Mouse (Mus musculus) forebrain, embryonic 16.5 days (tissue): Measurements from ENCODE around the gene Sept9. TPM values are rescaled to one million over a fixed set of nuclear protein-coding genes. Genes with fewer than 3 reads are reported as not detected.

ENCODE experiments used
- ATAC-seq: fragments of 200-750 bp; cut with Nextera tagmentation; 2 replicates; pipeline ENCODE4 v1.8.0; 2017; ENCODE audit warnings: mild to moderate bottlenecking, moderate library complexity
- H3K27ac ChIP-seq: fragments of 300-500 bp; sonication (generic); 2 replicates; pipeline ENCODE4 v1.5.1; 2014; ENCODE audit warnings: low read length, control low read depth
- H3K27me3 ChIP-seq: fragments of 300-500 bp; sonication (generic); replicated peaks from 2 replicates; pipeline ENCODE4 v1.6.1; 2014; ENCODE audit warnings: low read length; ENCODE audit not compliant: control insufficient read depth, insufficient read depth
- H3K36me3 ChIP-seq: fragments of 300-500 bp; sonication (generic); 2 replicates; pipeline ENCODE4 v1.6.1; 2014; ENCODE audit not compliant: control insufficient read depth, insufficient read depth
- H3K4me1 ChIP-seq: fragments of 300-500 bp; sonication (generic); replicated peaks from 2 replicates; pipeline ENCODE4 v1.6.1; 2014; ENCODE audit warnings: low read length; ENCODE audit not compliant: control insufficient read depth, insufficient read depth
- H3K4me2 ChIP-seq: fragments of 300-500 bp; sonication (generic); 2 replicates; pipeline ENCODE4 v1.6.1; 2014; ENCODE audit warnings: mild to moderate bottlenecking, low read length, control low read depth
- H3K4me3 ChIP-seq: fragments of 300-500 bp; sonication (generic); replicated peaks from 2 replicates; pipeline ENCODE4 v1.5.1; 2014; ENCODE audit warnings: mild to moderate bottlenecking, low read length, control low read depth
- H3K9ac ChIP-seq: fragments of 300-500 bp; sonication (generic); replicated peaks from 2 replicates; pipeline ENCODE4 v1.6.1; 2014; ENCODE audit warnings: low read depth, low read length, control low read depth
- H3K9me3 ChIP-seq: fragments of 300-500 bp; sonication (generic); 2 replicates; pipeline ENCODE4 v1.6.1; 2016; ENCODE audit warnings: low read length; ENCODE audit not compliant: control insufficient read depth
- WGBS: fragments of 180-500 bp; shearing (Covaris S2); extraction: QIAGEN DNeasy Blood & Tissue Kit; methylation state at CpG from one replicate; pipeline ENCODE4 v1.1.7; 2014; 5-methylcytosine and 5-hydroxymethylcytosine counted together
- polyA plus RNA-seq: library from polyadenylated mRNA; unstranded; fragments of >200 nt; fragmentation: Nextera tagmentation; extraction: Ambion mirVana; gene quantifications from 2 replicates; pipeline ENCODE4 v1.2.1, GENCODE M21; 2015

The Sept9 gene
- polyA plus RNA-seq, 1 experiment from 2014 or later, result 120 TPM

GRCm38 (mm10) chr11:117264162-117265021 is 64.9 kb downstream of the Sept9 start:
- Histone ChIP-seq H3K9ac (no peak overlapping the region), H3K4me1 (peaks cover 42% of the 10 kb centered on the region), H3K36me3 (no peaks in the 10 kb centered on the region), H3K27me3 (no peaks in the 10 kb centered on the region), H3K27ac (no peak overlapping the region), H3K9me3 (no peaks in the 10 kb centered on the region), H3K4me2 (no peak overlapping the region), H3K4me3 (no peak overlapping the region)
- no peak for ATAC-seq
- WGBS, result 53% methylated on average over 13 of the region's 13 CpGs

- Histone ChIP-seq H3K27me3 (no peaks in the 10 kb centered on the region), H3K4me1 (peaks cover 51% of the 10 kb centered on the region), H3K9me3 (no peaks in the 10 kb centered on the region), H3K4me2 (peak overlapping the region; percentile 83), H3K4me3 (peak overlapping the region; percentile 58), H3K27ac (no peak overlapping the region), H3K36me3 (no peaks in the 10 kb centered on the region), H3K9ac (peak overlapping the region; percentile 72; the same call in 1 of the 2 replicates)
- 7% methylated on average over 18 of the region's 18 CpGs for WGBS
- peak; percentile 21; the same call in 1 of the 2 replicates for ATAC-seq
These were observed 66.0 kb downstream of the Sept9 start for GRCm38 (mm10) chr11:117265270-117265980.

DNA sequence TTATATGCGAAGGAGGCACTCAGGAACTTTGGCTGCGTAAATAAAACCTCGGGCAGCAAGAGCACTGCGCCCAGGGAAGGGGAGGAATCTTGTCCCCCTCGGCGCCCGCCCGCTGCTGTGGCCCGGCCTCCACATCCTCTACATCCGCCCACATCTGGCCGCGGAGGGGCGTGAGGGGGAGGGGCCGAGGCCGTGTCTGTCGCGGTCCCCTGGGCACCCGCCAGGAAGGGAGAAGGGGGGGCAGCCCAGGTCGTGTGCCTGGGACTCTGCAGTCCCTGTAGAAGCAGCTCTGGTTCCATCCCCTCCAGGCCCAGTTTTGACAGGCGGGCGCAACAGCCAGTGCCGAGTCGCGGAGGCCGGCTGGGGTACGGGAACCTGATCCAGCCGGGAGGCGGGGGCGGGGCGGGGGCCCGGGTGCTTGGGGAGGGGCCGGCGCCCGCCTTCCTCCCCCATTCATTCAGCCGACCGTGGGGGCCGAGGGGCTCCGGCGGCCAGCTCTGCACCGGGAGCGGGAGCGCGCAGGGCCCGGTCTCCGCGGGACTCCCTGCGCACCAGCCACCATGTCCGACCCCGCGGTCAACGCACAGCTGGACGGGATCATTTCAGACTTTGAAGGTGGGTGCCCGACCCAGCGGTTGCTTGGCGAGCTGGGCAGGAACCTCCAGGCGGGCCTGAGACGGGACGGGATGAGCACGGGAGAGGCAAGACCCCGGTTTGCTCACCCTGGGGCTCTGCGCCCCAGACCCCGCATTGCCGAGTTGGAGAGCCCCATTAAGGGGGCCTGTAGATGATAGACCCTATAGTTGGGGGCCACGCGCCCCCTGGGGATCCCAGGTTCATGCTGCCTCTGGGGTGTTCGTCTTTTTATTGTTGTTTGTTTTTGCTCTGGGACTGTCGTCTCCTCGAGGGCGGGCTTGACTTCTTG is 66.8 kb downstream of the Sept9 start:
- H3K4me1 ChIP-seq, result peaks cover 51% of the 10 kb centered on the region
- ATAC-seq, result peak; percentile 62

GRCm38 (mm10) chr11:117266906-117267721 is 67.7 kb downstream of the Sept9 start:
- H3K4me3 ChIP-seq, result peak overlapping the region; percentile 58
- peak overlapping the region; percentile 55; the same call in 1 of the 2 replicates for H3K27ac ChIP-seq
- peak; percentile 79 for ATAC-seq
- no peaks in the 10 kb centered on the region for H3K36me3 ChIP-seq
- H3K4me2 ChIP-seq, result peak overlapping the region; percentile 83
- H3K27me3 ChIP-seq, result no peaks in the 10 kb centered on the region
- peak overlapping the region; percentile 72 for H3K9ac ChIP-seq
- H3K9me3 ChIP-seq, result no peaks in the 10 kb centered on the region
- WGBS, result under 1% methylated on average over 37 of the region's 37 CpGs
- H3K4me1 ChIP-seq, result peaks cover 51% of the 10 kb centered on the region

More for the DNA sequence above, 66.8 kb downstream of the Sept9 start:
- Histone ChIP-seq H3K4me2 (peak overlapping the region; percentile 83), H3K9me3 (no peaks in the 10 kb centered on the region), H3K4me3 (peak overlapping the region; percentile 58), H3K36me3 (no peaks in the 10 kb centered on the region), H3K27ac (no peak overlapping the region), H3K9ac (peak overlapping the region; percentile 72), H3K27me3 (no peaks in the 10 kb centered on the region)
- WGBS, result under 1% methylated on average over 66 of the region's 69 CpGs

GRCm38 (mm10) chr11:117267828-117268227 is 68.4 kb downstream of the Sept9 start:
- Histone ChIP-seq H3K27ac (no peak overlapping the region), H3K4me3 (peak overlapping the region; percentile 58), H3K9ac (no peak overlapping the region), H3K27me3 (no peaks in the 10 kb centered on the region), H3K36me3 (no peaks in the 10 kb centered on the region), H3K9me3 (no peaks in the 10 kb centered on the region), H3K4me1 (peaks cover 51% of the 10 kb centered on the region), H3K4me2 (peak overlapping the region; percentile 83)
- ATAC-seq, result no peak
- 19% methylated on average over 4 of the region's 4 CpGs for WGBS

- H3K27me3 ChIP-seq, result no peaks in the 10 kb centered on the region
- peak overlapping the region; percentile 83 for H3K4me2 ChIP-seq
- H3K4me1 ChIP-seq, result peaks cover 51% of the 10 kb centered on the region
- H3K27ac ChIP-seq, result peak overlapping the region; percentile 48
- WGBS, result 37% methylated on average over 10 of the region's 10 CpGs
- no peak for ATAC-seq
- no peak overlapping the region for H3K4me3 ChIP-seq
- H3K9me3 ChIP-seq, result no peaks in the 10 kb centered on the region
- H3K36me3 ChIP-seq, result no peaks in the 10 kb centered on the region
- H3K9ac ChIP-seq, result peak overlapping the region; percentile 10; the same call in 1 of the 2 replicates
These were observed 69.0 kb downstream of the Sept9 start for GRCm38 (mm10) chr11:117268304-117268956.

DNA sequence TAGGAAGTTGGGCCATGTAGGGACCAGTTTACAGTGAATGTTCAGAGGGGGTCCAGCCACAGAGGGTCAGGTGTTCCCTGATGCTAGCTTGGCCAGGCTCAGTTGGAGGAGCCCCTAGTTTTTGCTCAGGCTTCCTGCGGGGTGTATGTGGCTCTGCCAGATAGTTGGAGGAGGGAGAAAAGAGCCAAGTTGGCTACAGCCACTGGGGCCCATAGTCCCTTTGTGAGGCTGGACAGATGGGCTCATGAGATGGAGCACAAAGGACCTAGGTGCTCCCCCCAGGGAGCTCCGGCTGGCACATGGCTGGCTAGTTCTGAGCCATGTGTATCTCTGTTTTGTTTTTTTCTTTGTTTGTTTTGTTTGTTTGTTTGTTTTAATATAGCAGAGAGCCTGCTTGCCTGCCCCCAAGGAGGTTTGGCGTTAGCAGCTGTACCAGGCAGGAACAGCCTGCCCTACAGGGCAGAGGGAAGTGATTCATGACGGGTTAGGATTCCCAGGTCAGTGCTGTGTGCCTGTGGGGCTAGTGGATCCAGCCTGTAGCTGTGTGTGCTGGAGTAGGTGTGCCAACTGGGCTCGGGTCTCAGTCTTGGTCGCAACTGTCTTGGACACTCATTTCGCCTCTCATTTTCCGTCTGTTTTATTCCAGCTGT is 69.7 kb downstream of the Sept9 start:
- Histone ChIP-seq H3K9ac (peak overlapping the region; percentile 41; the same call in 1 of the 2 replicates), H3K4me1 (peaks cover 51% of the 10 kb centered on the region), H3K4me2 (peak overlapping the region; percentile 18; the same call in 1 of the 2 replicates)

More for the DNA sequence above, 69.7 kb downstream of the Sept9 start:
- Histone ChIP-seq H3K9me3 (no peaks in the 10 kb centered on the region), H3K36me3 (no peaks in the 10 kb centered on the region), H3K27me3 (no peaks in the 10 kb centered on the region), H3K27ac (peak overlapping the region; percentile 69), H3K4me3 (no peak overlapping the region)
- 48% methylated on average over 8 of the region's 8 CpGs for WGBS
- ATAC-seq, result no peak
